Mouse (Mus musculus) megakaryocyte, embryonic 14.5 days (primary cell): ENCODE measurements around the gene Atp6v1e1.

Experiments
- FLI1 ChIP-seq: IDR thresholded peaks from 2 replicates; pipeline ENCODE4 v1.6.1; 2012; ENCODE audit warnings: low read length, inconsistent platforms, mixed read lengths
- GATA1 ChIP-seq: IDR thresholded peaks from 3 replicates; pipeline ENCODE4 v1.6.1; 2012; ENCODE audit warnings: mixed read lengths, low read length, inconsistent platforms, borderline replicate concordance

- TF ChIP-seq GATA1: no peak
- no peak for TF ChIP-seq FLI1
These were observed 7.5 kb upstream of the Atp6v1e1 start for GRCm38 (mm10) chr6:120830056-120830455.
